Mouse (Mus musculus) kidney, embryonic 16.5 days (tissue): ENCODE data around the gene Ptger1. TPM values are rescaled to one million over a fixed set of nuclear protein-coding genes. Genes with fewer than 3 reads are reported as not detected.
A peak's percentile ranks its signal among the peaks of the same experiment; 100 is the strongest.

Experiments used
- ATAC-seq: fragments of 200-750 bp; cut with Nextera tagmentation; 2 replicates; pipeline ENCODE4 v1.8.0; 2017; ENCODE audit warnings: moderate TSS enrichment; ENCODE audit not compliant: low FRiP score, low TSS enrichment
- H3K27ac ChIP-seq: fragments of 300-500 bp; sonication (generic); 2 replicates; pipeline ENCODE4 v1.5.1; 2014; ENCODE audit warnings: low read length
- H3K27me3 ChIP-seq: fragments of 300-500 bp; sonication (generic); 2 replicates; pipeline ENCODE4 v1.6.1; 2014; ENCODE audit warnings: low read length, control low read depth, mixed read lengths; ENCODE audit not compliant: insufficient read depth
- H3K36me3 ChIP-seq: fragments of 300-500 bp; sonication (generic); 2 replicates; pipeline ENCODE4 v1.6.1; 2014; ENCODE audit warnings: low read length, control low read depth, mixed read lengths; ENCODE audit not compliant: insufficient read depth
- H3K4me1 ChIP-seq: fragments of 300-500 bp; sonication (generic); 2 replicates; pipeline ENCODE4 v1.6.1; 2014; ENCODE audit warnings: low read length, control low read depth, mixed read lengths; ENCODE audit not compliant: insufficient read depth
- H3K4me2 ChIP-seq: fragments of 300-500 bp; sonication (generic); replicated peaks from 2 replicates; pipeline ENCODE4 v1.6.1; 2014; ENCODE audit warnings: low read depth, low read length
- H3K4me3 ChIP-seq: fragments of 300-500 bp; sonication (generic); 2 replicates; pipeline ENCODE4 v1.5.1; 2014; ENCODE audit warnings: mild to moderate bottlenecking, low read length
- H3K9ac ChIP-seq: fragments of 300-500 bp; sonication (generic); replicated peaks from 2 replicates; pipeline ENCODE4 v1.6.1; 2014; ENCODE audit warnings: low read length
- H3K9me3 ChIP-seq: fragments of 300-500 bp; sonication (generic); 2 replicates; pipeline ENCODE4 v1.6.1; 2016; ENCODE audit warnings: low read length, control low read depth
- WGBS: fragments of 180-500 bp; shearing (Covaris S2); extraction: QIAGEN DNeasy Blood & Tissue Kit; methylation state at CpG from one replicate; pipeline ENCODE4 v1.1.7; 2014; 5-methylcytosine and 5-hydroxymethylcytosine counted together
- polyA plus RNA-seq: library from polyadenylated mRNA; unstranded; fragments of >200 nt; fragmentation: Nextera tagmentation; extraction: Ambion mirVana; gene quantifications from 2 replicates; pipeline ENCODE4 v1.2.1, GENCODE M21; 2015

Ptger1 gene
- polyA plus RNA-seq, 1 experiment from 2014 or later, result 4.0 TPM

DNA sequence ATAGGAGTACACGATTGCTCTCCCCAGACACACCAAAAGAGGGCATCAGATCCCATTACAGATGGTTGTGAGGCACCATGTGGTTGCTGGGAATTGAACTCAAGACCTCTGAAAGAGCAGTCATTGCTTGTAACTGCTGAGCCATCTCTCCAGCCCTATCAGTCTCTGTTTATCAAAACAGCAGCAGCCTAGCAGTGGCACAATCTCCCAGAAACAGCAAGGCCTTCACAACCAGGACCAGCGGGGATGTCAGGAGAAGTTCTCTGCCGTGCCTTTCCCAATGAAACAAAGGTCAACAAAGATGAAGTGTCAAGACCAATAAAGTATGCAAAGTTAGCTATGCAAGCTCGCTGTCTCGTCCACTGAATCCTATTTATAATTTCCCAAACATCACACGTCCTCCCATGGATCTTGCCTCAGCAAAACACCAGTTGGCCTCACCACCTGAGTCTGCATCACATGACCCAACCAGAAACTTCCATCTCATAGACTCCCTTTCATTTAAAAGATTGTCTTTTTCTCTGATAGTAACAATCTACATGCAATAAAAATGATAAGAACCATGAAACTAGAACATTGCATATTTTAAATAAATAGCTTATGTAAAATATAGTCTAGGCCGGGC is 34.3 kb upstream of the Ptger1 start:
- Histone ChIP-seq H3K4me1 (no peaks in the 10 kb centered on the region), H3K27me3 (no peaks in the 10 kb centered on the region), H3K9me3 (peaks cover 7% of the 10 kb centered on the region; the same call in 1 of the 2 replicates), H3K9ac (no peak overlapping the region), H3K27ac (no peak overlapping the region), H3K36me3 (no peaks in the 10 kb centered on the region), H3K4me2 (no peak overlapping the region), H3K4me3 (no peak overlapping the region)
- WGBS, result 79% methylated on average over 7 of the region's 7 CpGs
- no peak for ATAC-seq

- peaks cover 7% of the 10 kb centered on the region; the same call in 1 of the 2 replicates for H3K9me3 ChIP-seq
- no peak for ATAC-seq
- no peaks in the 10 kb centered on the region for H3K27me3 ChIP-seq
- no peak overlapping the region for H3K4me2 ChIP-seq
- H3K4me3 ChIP-seq, result no peak overlapping the region
- H3K9ac ChIP-seq, result no peak overlapping the region
- WGBS, result 74% methylated on average over 4 of the region's 4 CpGs
- H3K27ac ChIP-seq, result no peak overlapping the region
- no peaks in the 10 kb centered on the region for H3K4me1 ChIP-seq
- no peaks in the 10 kb centered on the region for H3K36me3 ChIP-seq
Measured at GRCm38 (mm10) chr8:83638856-83639255, 27.6 kb upstream of the Ptger1 start.

DNA sequence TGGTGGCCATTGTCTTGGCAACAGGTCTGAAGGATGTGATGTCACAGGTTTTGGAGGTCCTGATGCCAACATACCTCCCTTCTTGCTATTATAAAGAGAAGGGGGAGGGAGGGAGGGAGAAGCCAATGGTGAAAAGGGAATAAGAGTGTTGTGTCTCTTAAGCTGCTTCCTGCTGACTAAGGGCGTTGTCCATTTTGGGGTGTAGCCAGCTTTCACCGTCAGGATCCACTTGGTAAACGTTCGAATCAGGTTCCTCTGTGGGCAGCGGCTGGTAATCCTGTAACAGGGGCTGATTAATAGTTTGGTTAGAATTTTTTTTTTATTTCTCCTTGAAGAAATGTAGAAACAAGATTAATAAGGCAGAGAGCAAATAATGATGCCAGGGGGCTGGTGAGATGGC is 26.8 kb upstream of the Ptger1 start:
- H3K27ac ChIP-seq, result no peak overlapping the region
- peaks cover 7% of the 10 kb centered on the region; the same call in 1 of the 2 replicates for H3K9me3 ChIP-seq
- no peaks in the 10 kb centered on the region for H3K36me3 ChIP-seq
- no peak for ATAC-seq
- H3K27me3 ChIP-seq, result no peaks in the 10 kb centered on the region
- H3K4me2 ChIP-seq, result no peak overlapping the region
- no peak overlapping the region for H3K9ac ChIP-seq
- no peaks in the 10 kb centered on the region for H3K4me1 ChIP-seq
- 69% methylated on average over 5 of the region's 5 CpGs for WGBS
- H3K4me3 ChIP-seq, result no peak overlapping the region

GRCm38 (mm10) chr8:83647511-83647910 is 19.0 kb upstream of the Ptger1 start:
- H3K4me3 ChIP-seq, result no peak overlapping the region
- 92% methylated on average over 11 of the region's 11 CpGs for WGBS
- H3K9me3 ChIP-seq, result no peaks in the 10 kb centered on the region
- no peak overlapping the region for H3K27ac ChIP-seq
- no peak overlapping the region for H3K9ac ChIP-seq
- H3K36me3 ChIP-seq, result no peaks in the 10 kb centered on the region
- ATAC-seq, result no peak
- no peak overlapping the region for H3K4me2 ChIP-seq
- H3K27me3 ChIP-seq, result no peaks in the 10 kb centered on the region
- H3K4me1 ChIP-seq, result peaks cover 4% of the 10 kb centered on the region; the same call in 1 of the 2 replicates

DNA sequence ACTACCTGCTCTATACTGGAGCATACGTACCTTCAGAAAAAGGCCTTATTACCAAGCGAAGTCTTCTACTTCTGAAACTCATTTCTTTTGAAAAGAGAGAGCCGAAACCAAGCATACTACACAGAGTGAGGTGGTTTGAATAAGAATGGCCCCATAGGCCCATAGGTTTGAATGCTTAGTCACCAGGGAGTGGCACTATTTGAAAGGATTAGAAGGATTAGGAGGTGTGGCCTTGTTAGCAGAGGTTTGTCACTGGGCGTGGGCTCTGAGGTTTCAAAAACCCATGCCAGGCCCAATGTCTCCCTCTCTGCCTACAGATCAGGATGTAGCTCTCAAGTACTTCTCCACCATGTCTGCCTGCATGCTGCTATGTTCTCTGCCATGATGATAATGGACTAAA is 18.4 kb upstream of the Ptger1 start:
- Histone ChIP-seq H3K4me1 (peaks cover 4% of the 10 kb centered on the region; the same call in 1 of the 2 replicates), H3K4me2 (no peak overlapping the region), H3K36me3 (no peaks in the 10 kb centered on the region), H3K27ac (no peak overlapping the region), H3K27me3 (no peaks in the 10 kb centered on the region), H3K4me3 (no peak overlapping the region), H3K9ac (no peak overlapping the region), H3K9me3 (no peaks in the 10 kb centered on the region)
- WGBS, result 98% methylated on average over 4 of the region's 4 CpGs
- no peak for ATAC-seq

DNA sequence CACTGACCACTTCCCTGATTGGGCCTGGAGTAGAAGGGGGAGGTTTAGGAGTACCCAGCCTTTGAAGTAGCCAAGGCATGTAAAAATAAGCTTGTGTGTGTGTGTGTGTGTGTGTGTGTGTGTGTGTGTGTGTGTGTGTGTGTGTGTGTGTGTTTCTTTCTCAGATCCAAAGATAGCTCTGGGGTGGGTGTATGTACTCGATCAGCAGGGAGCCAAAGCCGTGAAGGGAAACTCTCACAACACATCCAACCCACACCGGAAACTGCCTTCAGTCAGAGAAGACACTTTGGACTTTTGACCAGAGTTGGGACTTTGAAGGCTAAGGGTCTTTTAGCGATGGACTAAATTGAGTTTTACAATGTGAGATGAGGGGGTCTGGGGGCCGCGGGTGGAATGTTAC is 16.8 kb upstream of the Ptger1 start:
- no peak for ATAC-seq
- H3K9ac ChIP-seq, result no peak overlapping the region
- H3K27ac ChIP-seq, result no peak overlapping the region
- no peaks in the 10 kb centered on the region for H3K9me3 ChIP-seq
- WGBS, result 89% methylated on average over 6 of the region's 6 CpGs
- no peak overlapping the region for H3K4me3 ChIP-seq
- H3K36me3 ChIP-seq, result no peaks in the 10 kb centered on the region
- peaks cover 16% of the 10 kb centered on the region for H3K4me1 ChIP-seq
- no peak overlapping the region for H3K4me2 ChIP-seq
- no peaks in the 10 kb centered on the region for H3K27me3 ChIP-seq

GRCm38 (mm10) chr8:83652030-83652743 is 14.3 kb upstream of the Ptger1 start, which contains the start of gene Gipc1:
Gipc1 (plus strand) TSS chr8:83652677.
- Histone ChIP-seq H3K9ac (peak within 1 kb of the TSS; percentile 96), H3K4me3 (peak within 1 kb of the TSS; percentile 91), H3K36me3 (no peaks in the 10 kb centered on the region; the same call in 1 of the 2 replicates), H3K9me3 (no peaks in the 10 kb centered on the region), H3K27me3 (no peaks in the 10 kb centered on the region), H3K4me2 (peak within 1 kb of the TSS; percentile 87), H3K27ac (peak within 1 kb of the TSS; percentile 92), H3K4me1 (peaks cover 24% of the 10 kb centered on the region)
- ATAC-seq, result peak; percentile 96
- 5% methylated on average over 43 of the region's 50 CpGs for WGBS

DNA sequence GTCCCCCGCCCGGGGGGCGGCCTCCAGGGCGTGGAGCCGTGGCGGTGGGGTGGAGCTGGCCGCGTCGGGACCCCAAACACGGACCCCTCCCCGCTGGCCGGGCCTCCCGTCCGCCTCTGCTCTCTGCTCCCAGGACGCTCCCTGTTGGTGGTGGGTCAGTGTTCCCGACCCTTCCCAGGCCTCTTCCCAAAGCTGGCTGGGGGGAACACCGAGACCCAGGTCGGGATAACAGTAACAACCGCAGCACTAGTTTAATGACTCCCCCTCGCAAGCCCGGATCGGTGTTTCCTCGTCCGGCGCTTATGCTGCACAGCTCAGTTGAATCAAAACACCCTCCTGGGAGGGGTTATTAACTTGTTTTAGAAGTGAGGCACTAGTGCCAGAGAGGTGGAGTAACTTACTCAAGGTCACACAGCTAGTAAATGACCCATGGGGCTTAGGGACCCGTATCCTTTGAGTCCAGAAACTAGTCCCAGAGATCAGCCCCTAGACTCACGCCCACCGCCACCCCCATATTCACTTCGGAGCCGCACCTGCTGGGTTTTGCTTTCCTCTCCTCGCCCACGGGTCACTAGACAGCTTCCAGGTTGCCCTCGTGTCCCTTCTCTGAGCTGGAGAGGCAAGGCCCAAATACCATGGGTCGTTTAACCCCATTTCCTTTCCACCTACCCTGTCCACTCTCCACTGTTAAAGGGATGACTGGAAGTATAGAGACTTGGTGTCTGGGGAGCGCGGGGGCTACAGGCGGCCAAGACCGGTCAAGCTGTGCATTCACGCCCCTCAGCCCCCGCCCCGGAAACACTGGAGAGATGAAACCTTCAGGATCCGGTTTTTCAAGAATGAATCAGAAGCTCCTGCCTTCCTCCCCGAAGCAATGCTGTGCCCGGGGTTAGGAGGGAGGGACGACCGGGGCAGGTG is 13.5 kb upstream of the Ptger1 start:
- Histone ChIP-seq H3K27me3 (no peaks in the 10 kb centered on the region), H3K36me3 (peaks cover 4% of the 10 kb centered on the region; the same call in 1 of the 2 replicates), H3K27ac (peak overlapping the region; percentile 92), H3K4me2 (peak overlapping the region; percentile 87), H3K9ac (peak overlapping the region; percentile 96), H3K4me1 (peaks cover 24% of the 10 kb centered on the region), H3K4me3 (peak overlapping the region; percentile 91), H3K9me3 (no peaks in the 10 kb centered on the region)
- under 1% methylated on average over 44 of the region's 46 CpGs for WGBS
- peak; percentile 41; the same call in 1 of the 2 replicates for ATAC-seq

DNA sequence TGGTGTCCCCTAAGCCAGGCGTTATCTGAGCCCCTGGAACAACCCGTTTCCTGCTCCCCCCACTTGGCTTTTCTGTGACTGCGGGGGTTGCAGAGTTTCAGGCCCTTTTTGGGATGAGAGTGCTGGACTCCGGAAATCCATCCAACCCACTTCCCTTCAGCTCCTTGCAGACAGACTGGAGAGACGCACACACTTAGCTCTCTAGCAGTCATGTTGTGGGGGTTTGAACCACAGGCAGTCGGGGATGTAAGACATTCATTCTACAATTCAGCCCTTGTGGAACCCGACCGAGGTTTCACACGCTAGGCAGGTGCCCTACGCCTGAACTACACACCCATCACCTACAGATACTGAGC is 12.8 kb upstream of the Ptger1 start:
- Histone ChIP-seq H3K4me2 (peak overlapping the region; percentile 87), H3K27me3 (no peaks in the 10 kb centered on the region), H3K9ac (peak overlapping the region; percentile 96), H3K36me3 (peaks cover 4% of the 10 kb centered on the region; the same call in 1 of the 2 replicates), H3K9me3 (no peaks in the 10 kb centered on the region), H3K4me1 (peaks cover 24% of the 10 kb centered on the region), H3K4me3 (peak overlapping the region; percentile 91), H3K27ac (peak overlapping the region; percentile 92)
- ATAC-seq, result no peak
- 29% methylated on average over 10 of the region's 10 CpGs for WGBS
